Mouse (Mus musculus) B cell, adult (primary cell): ENCODE measurements around the gene Lix1l. TPM values are rescaled to one million over a fixed set of nuclear protein-coding genes. Genes with fewer than 3 reads are reported as not detected.

Source experiments
- total RNA-seq: library from RNA; stranded (reverse); gene quantifications from 4 replicates; pipeline ENCODE4 v1.2.4, GENCODE M21; 2023; ENCODE audit not compliant: inconsistent age

Lix1l gene
- total RNA-seq, result 0.32 to 0.42 TPM (median 0.38 TPM) in 4 replicates

GRCm38 (mm10) chr3:96600639-96601250 is at the start of gene Lix1l:
Lix1l (plus strand) TSS chr3:96601149.

GRCm38 (mm10) chr3:96557694-96558093 is 43.3 kb upstream of the Lix1l start, which contains the start of gene Txnip:
Txnip (plus strand) TSS chr3:96557957.

GRCm38 (mm10) chr3:96576690-96577541 is 24.0 kb upstream of the Lix1l start, which contains the start of gene Gm16253:
Gm16253 (plus strand) TSS chr3:96576984.

GRCm38 (mm10) chr3:96593790-96594560 is 7.0 kb upstream of the Lix1l start, which contains the start of gene Polr3gl:
Polr3gl (minus strand) TSS chr3:96594181.

GRCm38 (mm10) chr3:96596228-96596707 is 4.7 kb upstream of the Lix1l start, which contains the start of gene Ankrd34a:
Ankrd34a (plus strand) TSS chr3:96596636.

GRCm38 (mm10) chr3:96629729-96630600 is 29.0 kb downstream of the Lix1l start, which contains the start of gene Rbm8a:
Rbm8a (plus strand) TSS chr3:96629933.

GRCm38 (mm10) chr3:96634928-96635879 is 34.3 kb downstream of the Lix1l start, which contains the start of the genes Pex11b and Gm42957:
Pex11b (plus strand) TSS chr3:96635376.
Gm42957 (plus strand) TSS chr3:96635474.

GRCm38 (mm10) chr3:96645018-96645649 is 44.2 kb downstream of the Lix1l start, which contains the start of gene Itga10:
Itga10 (plus strand) TSS chr3:96645584.

GRCm38 (mm10) chr3:96669727-96670468 is 68.9 kb downstream of the Lix1l start, which contains the start of gene Ankrd35:
Ankrd35 (plus strand) TSS chr3:96670131.

Other genes with a start within 250 kb of the Lix1l start
- gene BC107364, start 148.8 kb upstream of the Lix1l start, total RNA-seq, result not detected in 4 replicates
- gene Hfe2, start 76.0 kb upstream of the Lix1l start, total RNA-seq, result not detected in 4 replicates
- gene Txnip, start 43.2 kb upstream of the Lix1l start, total RNA-seq, result 694 to 799 TPM (median 724 TPM) in 4 replicates
- 1.1 TPM in 1 of 4 replicates, not detected in the others for gene Gm16253, start 24.2 kb upstream of the Lix1l start, total RNA-seq
- gene Polr3gl, start 7.0 kb upstream of the Lix1l start, total RNA-seq, result 29.5 to 38.6 TPM (median 30.7 TPM) in 4 replicates
- gene Ankrd34a, start 4.5 kb upstream of the Lix1l start, total RNA-seq, result not detected in 4 replicates
- gene Rbm8a, start 28.8 kb downstream of the Lix1l start, total RNA-seq, result 89.8 to 108 TPM (median 92.8 TPM) in 4 replicates
- 21.1 to 26.9 TPM (median 23.2 TPM) in 4 replicates for gene Pex11b, start 34.2 kb downstream of the Lix1l start, total RNA-seq
- 0.15 TPM in 1 of 4 replicates, not detected in the others for gene Gm42957, start 34.3 kb downstream of the Lix1l start, total RNA-seq
- 1.7 to 3.0 TPM (median 2.6 TPM) in 4 replicates for gene Itga10, start 44.4 kb downstream of the Lix1l start, total RNA-seq
- gene Ankrd35, start 69.0 kb downstream of the Lix1l start, total RNA-seq, result 0.19 TPM in 1 of 4 replicates, not detected in the others
- 36.7 to 42.8 TPM (median 39.4 TPM) in 4 replicates for gene Pias3, start 95.2 kb downstream of the Lix1l start, total RNA-seq
- gene Nudt17, start 107.4 kb downstream of the Lix1l start, total RNA-seq, result 0.67 to 1.3 TPM (median 0.94 TPM) in 4 replicates
- gene Polr3c, start 126.5 kb downstream of the Lix1l start, total RNA-seq, result 53.3 to 59.5 TPM (median 55.8 TPM) in 4 replicates
- gene Rnf115, start 126.5 kb downstream of the Lix1l start, total RNA-seq, result 50.2 to 61.3 TPM (median 53.4 TPM) in 4 replicates
- gene Pdzk1, start 228.1 kb downstream of the Lix1l start, total RNA-seq, result not detected in 4 replicates
- gene Cd160, start 228.2 kb downstream of the Lix1l start, total RNA-seq, result 0.99 to 2.1 TPM (median 1.3 TPM) in 4 replicates